Mouse (Mus musculus) midbrain, embryonic 16.5 days (tissue): ENCODE measurements around the gene Gm20662. TPM values are rescaled to one million over a fixed set of nuclear protein-coding genes. Genes with fewer than 3 reads are reported as not detected.

Experiments used
- ATAC-seq: fragments of 200-750 bp; cut with Nextera tagmentation; 2 replicates; pipeline ENCODE4 v1.8.0; 2017; ENCODE audit warnings: moderate TSS enrichment
- H3K27ac ChIP-seq: fragments of 300-500 bp; sonication (generic); 2 replicates; pipeline ENCODE4 v1.5.1; 2014; ENCODE audit warnings: mild to moderate bottlenecking, low read length, mixed read lengths
- H3K27me3 ChIP-seq: fragments of 300-500 bp; sonication (generic); 2 replicates; pipeline ENCODE4 v1.6.1; 2014; ENCODE audit warnings: low read depth, low read length, mixed read lengths; ENCODE audit not compliant: control insufficient read depth, insufficient read depth
- H3K36me3 ChIP-seq: fragments of 300-500 bp; sonication (generic); 2 replicates; pipeline ENCODE4 v1.6.1; 2014; ENCODE audit warnings: mild to moderate bottlenecking, low read length, moderate library complexity, mixed read lengths; ENCODE audit not compliant: control insufficient read depth, insufficient read depth
- H3K4me1 ChIP-seq: fragments of 300-500 bp; sonication (generic); 2 replicates; pipeline ENCODE4 v1.6.1; 2014; ENCODE audit warnings: mild to moderate bottlenecking, low read length, mixed read lengths; ENCODE audit not compliant: control insufficient read depth, insufficient read depth
- H3K4me2 ChIP-seq: fragments of 300-500 bp; sonication (generic); 2 replicates; pipeline ENCODE4 v1.6.1; 2014; ENCODE audit warnings: mild to moderate bottlenecking, low read length, mixed read lengths
- H3K4me3 ChIP-seq: fragments of 300-500 bp; sonication (generic); 2 replicates; pipeline ENCODE4 v1.5.1; 2014; ENCODE audit warnings: low read depth, mild to moderate bottlenecking, low read length, moderate library complexity, mixed read lengths
- H3K9ac ChIP-seq: fragments of 300-500 bp; sonication (generic); 2 replicates; pipeline ENCODE4 v1.6.1; 2014; ENCODE audit warnings: low read depth, low read length, mixed read lengths
- H3K9me3 ChIP-seq: fragments of 300-500 bp; sonication (generic); replicated peaks from 2 replicates; pipeline ENCODE4 v1.6.1; 2014; ENCODE audit warnings: mild to moderate bottlenecking, low read length, mixed read lengths; ENCODE audit not compliant: control insufficient read depth, poor library complexity, severe bottlenecking
- WGBS: fragments of 180-500 bp; shearing (Covaris S2); extraction: QIAGEN DNeasy Blood & Tissue Kit; methylation state at CpG from one replicate; pipeline ENCODE4 v1.1.7; 2014; 5-methylcytosine and 5-hydroxymethylcytosine counted together
- polyA plus RNA-seq: library from polyadenylated mRNA; unstranded; fragments of >200 nt; fragmentation: Nextera tagmentation; extraction: Ambion mirVana; gene quantifications from 2 replicates; pipeline ENCODE4 v1.2.1, GENCODE M21; 2015

Gene Gm20662
- polyA plus RNA-seq: 0.83 and 0.97 TPM in 2 replicates

GRCm38 (mm10) chr9:107996049-107996448 is at the start of gene Gm20662:
Gene Gm20662 (plus strand): TSS chr9:107996349.
- no peak for ATAC-seq
- Histone ChIP-seq H3K9me3 (no peaks in the 10 kb centered on the region), H3K27me3 (no peaks in the 10 kb centered on the region), H3K4me1 (no peaks in the 10 kb centered on the region), H3K9ac (no peak within 1 kb of the TSS), H3K27ac (no peak within 1 kb of the TSS), H3K4me2 (no peak within 1 kb of the TSS), H3K36me3 (no peaks in the 10 kb centered on the region), H3K4me3 (no peak within 1 kb of the TSS)
- WGBS: 90% methylated on average over 5 of the region's 5 CpGs

DNA sequence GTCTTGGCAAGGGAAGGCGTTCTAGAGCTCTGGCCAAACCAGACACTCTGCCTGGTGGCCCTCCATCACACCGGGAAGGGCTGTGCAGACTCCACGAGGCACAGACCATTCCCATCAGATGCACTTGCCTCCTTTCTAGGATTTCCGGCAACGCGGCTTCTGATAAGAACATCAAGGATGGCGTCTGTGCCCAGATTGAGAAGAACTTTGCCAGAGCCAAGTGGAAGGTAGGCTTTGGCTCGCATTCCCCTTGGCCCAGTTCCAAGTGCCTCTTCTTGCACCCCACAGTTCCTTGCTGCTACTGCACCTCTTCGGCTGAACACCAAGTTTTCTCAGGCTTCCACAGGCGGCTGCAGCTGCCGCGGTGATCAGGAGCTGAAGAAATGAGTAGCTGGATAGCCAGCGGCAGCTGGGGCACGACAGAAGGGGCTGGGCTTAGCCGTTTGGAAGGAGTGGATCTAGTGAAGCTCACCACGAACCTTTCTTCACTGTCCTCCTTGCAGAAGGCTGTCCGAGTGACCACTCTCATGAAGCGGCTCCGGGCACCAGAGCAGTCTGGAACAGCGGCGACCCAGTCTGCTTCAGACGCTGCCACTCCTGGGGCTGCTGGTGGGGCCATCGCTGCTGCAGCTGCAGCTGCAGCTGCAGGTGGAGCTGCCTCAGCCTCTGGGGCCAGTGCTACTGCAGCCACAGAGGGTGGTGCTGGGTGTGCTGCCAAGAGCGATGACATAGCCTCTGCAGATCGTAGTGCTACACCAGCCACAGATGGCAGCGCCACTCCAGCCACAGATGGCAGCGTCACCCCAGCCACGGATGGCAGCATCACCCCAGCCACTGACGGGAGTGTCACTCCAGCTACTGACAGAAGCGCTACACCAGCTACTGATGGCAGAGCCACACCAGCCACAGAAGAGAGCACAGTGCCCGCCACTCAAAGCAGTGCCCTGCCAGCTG is 48.6 kb upstream of the Gm20662 start:
- H3K9ac ChIP-seq: no peak overlapping the region
- no peak for ATAC-seq
- H3K27ac ChIP-seq: no peak overlapping the region
- H3K36me3 ChIP-seq: peaks cover 5% of the 10 kb centered on the region; the same call in 1 of the 2 replicates
- H3K27me3 ChIP-seq: no peaks in the 10 kb centered on the region
- 91% methylated on average over 31 of the region's 31 CpGs for WGBS
- H3K4me1 ChIP-seq: peaks cover 13% of the 10 kb centered on the region
- H3K4me2 ChIP-seq: no peak overlapping the region
- no peak overlapping the region for H3K4me3 ChIP-seq
- H3K9me3 ChIP-seq: no peaks in the 10 kb centered on the region

DNA sequence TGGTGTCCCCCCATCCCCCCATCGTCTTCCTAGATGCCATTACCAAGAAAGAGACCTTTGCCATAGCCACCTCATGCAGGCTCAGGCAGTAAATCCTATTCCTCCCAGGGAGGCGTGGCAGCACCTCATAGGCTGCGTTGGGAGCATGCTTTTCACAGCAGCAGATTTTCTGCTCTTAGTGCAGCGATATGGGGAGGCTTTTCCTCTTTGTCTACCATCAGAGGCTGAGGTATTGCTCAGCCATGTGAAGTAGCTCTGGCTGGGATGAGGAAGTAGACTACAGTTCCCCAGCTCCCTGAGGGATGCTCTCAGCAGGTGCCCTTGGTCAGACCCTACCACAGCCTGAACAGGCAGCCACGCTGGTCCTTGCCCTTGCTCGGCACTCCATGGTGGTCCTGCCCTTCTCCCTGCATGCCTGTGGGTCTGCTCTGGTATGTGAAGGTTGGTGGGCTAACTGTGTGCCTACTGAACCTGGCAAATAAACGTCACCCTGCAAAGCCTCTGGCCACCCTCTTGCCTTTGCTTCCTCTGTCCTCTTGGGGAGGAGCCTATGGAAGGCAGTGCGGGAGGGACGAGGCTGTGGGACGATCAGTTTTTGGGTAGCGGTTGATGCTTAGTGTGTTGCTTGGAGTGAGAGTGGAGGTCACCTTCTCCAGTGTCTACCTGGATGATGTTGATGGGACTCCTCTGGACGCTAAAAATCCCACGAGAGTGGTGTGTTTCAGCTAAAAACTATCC is 46.8 kb upstream of the Gm20662 start:
- Histone ChIP-seq H3K4me3 (no peak overlapping the region), H3K27me3 (no peaks in the 10 kb centered on the region), H3K27ac (no peak overlapping the region), H3K9me3 (no peaks in the 10 kb centered on the region), H3K4me2 (no peak overlapping the region), H3K9ac (no peak overlapping the region), H3K36me3 (peaks cover 5% of the 10 kb centered on the region; the same call in 1 of the 2 replicates), H3K4me1 (peaks cover 13% of the 10 kb centered on the region)
- 86% methylated on average over 13 of the region's 13 CpGs for WGBS
- no peak for ATAC-seq

GRCm38 (mm10) chr9:107949922-107950235 is 46.3 kb upstream of the Gm20662 start, which contains the start of gene Traip:
Gene Traip (plus strand): TSS chr9:107950136.
- Histone ChIP-seq H3K4me1 (peaks cover 13% of the 10 kb centered on the region), H3K27me3 (no peaks in the 10 kb centered on the region), H3K27ac (peak within 1 kb of the TSS; percentile 86), H3K4me3 (peak within 1 kb of the TSS; percentile 51), H3K9me3 (no peaks in the 10 kb centered on the region), H3K36me3 (peaks cover 5% of the 10 kb centered on the region; the same call in 1 of the 2 replicates), H3K4me2 (peak within 1 kb of the TSS; percentile 93), H3K9ac (peak within 1 kb of the TSS; percentile 65)
- WGBS: 91% methylated on average over 10 of the region's 10 CpGs
- ATAC-seq: no peak

DNA sequence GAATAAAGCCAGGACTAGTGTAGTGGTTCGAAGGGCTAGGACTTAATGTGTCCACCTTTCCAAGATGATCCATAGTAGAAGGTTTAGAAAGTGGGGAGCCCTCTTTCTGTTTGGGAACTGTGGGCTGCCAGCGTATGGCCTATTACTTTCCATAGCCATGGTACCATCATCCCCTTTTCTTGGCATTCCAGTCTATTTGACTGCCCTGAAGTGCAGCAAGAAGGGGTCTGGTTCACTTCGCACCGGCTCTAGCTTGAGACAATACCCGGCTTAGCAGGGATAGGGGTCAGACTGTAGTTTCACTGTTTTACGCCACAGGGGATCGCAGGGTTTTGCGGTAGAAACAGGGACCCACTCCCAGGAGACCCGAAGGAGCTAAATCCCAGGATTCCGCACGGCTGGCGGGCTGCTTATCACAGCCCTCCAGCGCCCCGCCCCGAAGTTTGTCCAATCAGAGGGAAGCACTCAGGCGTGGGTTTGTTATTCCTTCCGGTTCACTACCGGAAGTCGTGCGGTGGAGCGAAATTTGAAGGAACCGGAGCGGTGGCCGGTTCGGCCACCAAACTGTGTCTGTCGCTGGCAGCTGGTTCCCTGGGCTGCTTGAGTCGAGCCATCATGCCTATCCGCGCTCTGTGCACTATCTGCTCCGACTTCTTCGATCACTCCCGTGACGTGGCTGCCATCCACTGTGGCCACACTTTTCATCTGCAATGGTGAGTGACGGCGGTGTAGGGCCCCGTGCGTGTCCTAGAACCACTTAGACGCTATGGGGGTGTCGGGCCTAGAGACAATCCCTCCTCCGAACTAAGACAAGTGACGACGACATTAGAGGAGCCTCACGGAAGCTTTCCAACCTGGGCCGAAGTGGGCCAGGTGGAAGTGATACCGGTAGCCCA is 45.4 kb upstream of the Gm20662 start:
- Histone ChIP-seq H3K4me3 (peak overlapping the region; percentile 51), H3K9me3 (no peaks in the 10 kb centered on the region), H3K9ac (peak overlapping the region; percentile 65), H3K4me2 (peak overlapping the region; percentile 93), H3K36me3 (peaks cover 5% of the 10 kb centered on the region; the same call in 1 of the 2 replicates), H3K4me1 (peaks cover 13% of the 10 kb centered on the region), H3K27ac (peak overlapping the region; percentile 86), H3K27me3 (no peaks in the 10 kb centered on the region)
- ATAC-seq: peak; percentile 95
- 14% methylated on average over 45 of the region's 45 CpGs for WGBS

DNA sequence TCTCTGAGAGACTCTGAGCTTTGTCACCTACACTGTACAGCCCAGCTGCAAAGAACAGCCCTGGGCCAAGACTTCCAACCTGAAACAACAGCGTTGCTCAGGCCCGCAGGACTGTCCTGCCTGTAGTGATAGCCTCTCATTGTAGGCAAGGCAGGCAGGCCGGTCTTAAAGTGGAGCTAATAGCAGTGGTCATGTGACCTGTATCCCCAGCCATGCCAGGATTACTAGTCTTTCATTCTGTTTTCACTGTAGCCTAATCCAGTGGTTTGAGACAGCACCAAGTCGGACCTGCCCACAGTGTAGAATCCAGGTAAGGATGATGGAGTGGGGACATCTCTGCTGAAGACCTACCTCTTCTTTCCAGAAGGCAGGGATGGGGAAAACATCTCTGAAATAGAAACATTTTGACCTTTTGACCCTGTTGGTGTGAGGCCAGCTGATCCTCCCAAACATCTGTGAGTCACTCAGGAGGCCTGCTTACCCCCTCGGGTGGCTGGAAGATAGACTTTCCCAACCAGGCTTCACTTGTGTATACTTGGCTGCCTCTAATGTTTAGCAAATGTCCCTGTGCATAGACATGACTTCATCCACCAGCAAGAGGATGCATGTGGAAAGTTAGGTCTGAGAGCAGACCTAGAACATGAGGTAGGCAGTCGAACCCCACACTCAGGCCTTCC is 40.4 kb upstream of the Gm20662 start:
- H3K27ac ChIP-seq: no peak overlapping the region
- H3K4me2 ChIP-seq: no peak overlapping the region
- H3K9me3 ChIP-seq: no peaks in the 10 kb centered on the region
- H3K9ac ChIP-seq: no peak overlapping the region
- peaks cover 12% of the 10 kb centered on the region for H3K4me1 ChIP-seq
- H3K4me3 ChIP-seq: no peak overlapping the region
- 0 out of 2 replicates have a peak, but pooled peaks cover 2% of the 10 kb centered on the region for H3K36me3 ChIP-seq
- no peaks in the 10 kb centered on the region for H3K27me3 ChIP-seq
- WGBS: 84% methylated on average over 6 of the region's 6 CpGs
- no peak for ATAC-seq

GRCm38 (mm10) chr9:107957141-107957540 is 39.0 kb upstream of the Gm20662 start:
- ATAC-seq: no peak
- no peak overlapping the region for H3K4me2 ChIP-seq
- 0 out of 2 replicates have a peak, but pooled peaks cover 2% of the 10 kb centered on the region for H3K36me3 ChIP-seq
- H3K9me3 ChIP-seq: no peaks in the 10 kb centered on the region
- H3K9ac ChIP-seq: no peak overlapping the region
- H3K27ac ChIP-seq: peak overlapping the region; percentile 47; the same call in 1 of the 2 replicates
- H3K4me1 ChIP-seq: peaks cover 17% of the 10 kb centered on the region
- no peaks in the 10 kb centered on the region for H3K27me3 ChIP-seq
- H3K4me3 ChIP-seq: no peak overlapping the region
- WGBS: 14% methylated on average over 6 of the region's 6 CpGs

- Histone ChIP-seq H3K27ac (peak overlapping the region; percentile 86), H3K9ac (no peak overlapping the region), H3K9me3 (no peaks in the 10 kb centered on the region), H3K36me3 (0 out of 2 replicates have a peak, but pooled peaks cover 2% of the 10 kb centered on the region), H3K4me2 (no peak overlapping the region), H3K4me1 (peaks cover 21% of the 10 kb centered on the region), H3K4me3 (no peak overlapping the region), H3K27me3 (no peaks in the 10 kb centered on the region)
- peak; percentile 21; the same call in 1 of the 2 replicates for ATAC-seq
- WGBS: 39% methylated on average over 6 of the region's 6 CpGs
These were observed 36.3 kb upstream of the Gm20662 start for GRCm38 (mm10) chr9:107959896-107960295.
